Mouse (Mus musculus) testis, adult 2 months (tissue): ENCODE results near the gene Cdkl1.

Experiments
- CTCF ChIP-seq: fragments of 200-500 bp; IDR thresholded peaks from 2 replicates; pipeline ENCODE4 v1.5.1; 2012; ENCODE audit warnings: low read depth, mild to moderate bottlenecking, inconsistent platforms, low read length, moderate library complexity; ENCODE audit not compliant: control insufficient read depth, insufficient read depth, insufficient replicate concordance
- POLR2A ChIP-seq: fragments of 200-500 bp; IDR thresholded peaks from 2 replicates; pipeline ENCODE4 v1.6.1; 2012; ENCODE audit warnings: low read depth, mild to moderate bottlenecking, inconsistent platforms, low read length, moderate library complexity; ENCODE audit not compliant: control insufficient read depth

- no peak for TF ChIP-seq CTCF
- no peak for TF ChIP-seq POLR2A
These were observed 34.0 kb upstream of the Cdkl1 start for GRCm38 (mm10) chr12:69824881-69825597.
